Mouse (Mus musculus) myocyte (in vitro differentiated cells): ENCODE data around the gene Lmtk2. TPM values are rescaled to one million over a fixed set of nuclear protein-coding genes. Genes with fewer than 3 reads are reported as not detected.

Source experiments
- H3K27me3 ChIP-seq: one replicate; pipeline ENCODE4 v1.6.1; 2011; ENCODE audit not compliant: control insufficient read depth, insufficient read depth, insufficient read length
- H3K36me3 ChIP-seq: one replicate; pipeline ENCODE4 v1.6.1; 2011; ENCODE audit not compliant: control insufficient read depth, insufficient read depth
- H3K4me2 ChIP-seq: one replicate; pipeline ENCODE4 v1.6.1; 2011; ENCODE audit warnings: low read depth, control low read depth
- H3K4me3 ChIP-seq: one replicate; pipeline ENCODE4 v1.5.1; 2011; ENCODE audit warnings: mild to moderate bottlenecking, control low read depth, moderate library complexity
- H3K79me2 ChIP-seq: one replicate; pipeline ENCODE4 v1.6.1; 2011; ENCODE audit not compliant: control insufficient read depth, insufficient read depth
- H3ac ChIP-seq: one replicate; pipeline ENCODE4 v1.6.1; 2011; ENCODE audit not compliant: control insufficient read depth, insufficient read length
- CEBPB ChIP-seq: IDR thresholded peaks from 2 replicates; pipeline ENCODE4 v1.6.1; 2011; ENCODE audit warnings: mild to moderate bottlenecking, moderate library complexity; ENCODE audit not compliant: poor library complexity, insufficient read depth, severe bottlenecking
- E2F4 ChIP-seq: IDR thresholded peaks from one replicate; pipeline ENCODE4 v1.6.1; 2011; ENCODE audit warnings: mild to moderate bottlenecking, control low read depth, moderate library complexity; ENCODE audit not compliant: insufficient read depth
- MAX ChIP-seq: IDR thresholded peaks from one replicate; pipeline ENCODE4 v1.6.1; 2011; ENCODE audit warnings: low read depth, mild to moderate bottlenecking, control low read depth
- MYOD1 ChIP-seq, 3 experiments: IDR thresholded peaks; one replicate each; pipeline ENCODE4 v1.6.1; 2011; ENCODE audit warnings: control low read depth in 2 of 3, low read depth in 2 of 3, mild to moderate bottlenecking in 2 of 3, moderate library complexity in 1 of 3; ENCODE audit not compliant: insufficient read length in 2 of 3, control insufficient read depth in 1 of 3
- MYOG ChIP-seq, 3 experiments: IDR thresholded peaks; one replicate each; pipeline ENCODE4 v1.6.1; 2011; ENCODE audit warnings: control low read depth in 2 of 3, low read depth in 2 of 3, mild to moderate bottlenecking in 2 of 3; ENCODE audit not compliant: insufficient read length in 2 of 3, control insufficient read depth in 1 of 3, insufficient read depth in 1 of 3
- POLR2A ChIP-seq: IDR thresholded peaks from one replicate; pipeline ENCODE4 v1.6.1; 2011; ENCODE audit warnings: low read depth, mild to moderate bottlenecking, control low read depth, moderate library complexity; ENCODE audit not compliant: insufficient read length
- POLR2AphosphoS2 ChIP-seq: IDR thresholded peaks from one replicate; pipeline ENCODE4 v1.6.1; 2011; ENCODE audit warnings: low read depth, control low read depth; ENCODE audit not compliant: insufficient read length
- REST ChIP-seq: IDR thresholded peaks from one replicate; pipeline ENCODE4 v1.6.1; 2011; ENCODE audit warnings: mild to moderate bottlenecking, control low read depth, moderate library complexity; ENCODE audit not compliant: insufficient read depth, insufficient read length
- SRF ChIP-seq: IDR thresholded peaks from one replicate; pipeline ENCODE4 v1.6.1; 2011; ENCODE audit warnings: low read depth; ENCODE audit not compliant: control insufficient read depth, insufficient read length
- TCF12 ChIP-seq: IDR thresholded peaks from one replicate; pipeline ENCODE4 v1.6.1; 2011; ENCODE audit warnings: mild to moderate bottlenecking, control low read depth; ENCODE audit not compliant: poor library complexity, insufficient read depth, severe bottlenecking
- TCF3 ChIP-seq: IDR thresholded peaks from one replicate; pipeline ENCODE4 v1.6.1; 2011; ENCODE audit warnings: low read depth, control low read depth; ENCODE audit not compliant: insufficient read length
- USF1 ChIP-seq: IDR thresholded peaks from one replicate; pipeline ENCODE4 v1.6.1; 2011; ENCODE audit warnings: low read depth, mild to moderate bottlenecking, control low read depth, moderate library complexity
- polyA plus RNA-seq: library from polyadenylated mRNA; unstranded; fragments of >200 nt; fragmentation: generic; extraction: Trizol; gene quantifications from one replicate; pipeline ENCODE4 v1.2.1, GENCODE M21; 2012; ENCODE audit warnings: missing spikeins

The Lmtk2 gene
- polyA plus RNA-seq, 1 experiment: 4.7 TPM

GRCm38 (mm10) chr5:144112574-144113438 is 12.6 kb downstream of the Lmtk2 start:
- Histone ChIP-seq H3ac (no peak overlapping the region), H3K27me3 (no peaks in the 10 kb centered on the region), H3K4me3 (no peak overlapping the region), H3K4me2 (no peak overlapping the region), H3K79me2 (peaks cover 4% of the 10 kb centered on the region), H3K36me3 (no peaks in the 10 kb centered on the region)
- TF ChIP-seq REST: no peak
- no peak for TF ChIP-seq POLR2A
- no peak for TF ChIP-seq MYOD1 (IDR thresholded peaks at IDR 0.05; ENCODE audit: control insufficient read depth in 1 of 3, insufficient read length in 2 of 3, low read depth in 2 of 3)
- TF ChIP-seq E2F4: no peak
- TF ChIP-seq POLR2AphosphoS2: no peak
- no peak for TF ChIP-seq TCF3
- TF ChIP-seq SRF: no peak
- no peak for TF ChIP-seq TCF12
- TF ChIP-seq MYOG (IDR thresholded peaks at IDR 0.05; ENCODE audit: control insufficient read depth in 1 of 3, insufficient read depth in 1 of 3, insufficient read length in 2 of 3, low read depth in 2 of 3): no peak

DNA sequence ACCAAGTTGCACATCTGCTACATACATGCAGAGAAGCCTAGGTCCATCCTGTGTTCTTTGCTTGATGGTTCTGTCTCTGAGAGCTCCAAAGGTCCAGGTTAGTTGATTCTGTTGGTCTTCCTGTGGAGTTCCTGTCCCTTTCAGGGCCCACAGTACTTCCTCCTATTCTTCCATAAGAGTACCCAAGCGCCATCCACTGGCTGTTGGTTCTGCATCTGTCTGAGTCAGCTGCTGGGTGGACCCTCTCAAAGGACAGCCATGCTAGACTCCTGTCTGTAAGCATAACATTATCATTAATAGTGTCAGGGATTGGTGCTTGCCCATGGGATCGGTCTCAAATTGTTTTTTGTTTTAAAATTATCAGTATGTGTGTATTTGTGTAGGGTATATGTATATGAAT is 13.8 kb downstream of the Lmtk2 start:
- H3K4me3 ChIP-seq: no peak overlapping the region
- H3K4me2 ChIP-seq: no peak overlapping the region
- no peaks in the 10 kb centered on the region for H3K36me3 ChIP-seq
- TF ChIP-seq POLR2A: no peak
- no peak for TF ChIP-seq E2F4
- TF ChIP-seq CEBPB: no peak
- no peak for TF ChIP-seq USF1
- TF ChIP-seq MYOG (IDR thresholded peaks at IDR 0.05; ENCODE audit: control insufficient read depth in 1 of 3, insufficient read depth in 1 of 3, insufficient read length in 2 of 3, low read depth in 2 of 3): no peak
- no peak for TF ChIP-seq MAX
- no peak for TF ChIP-seq POLR2AphosphoS2
- TF ChIP-seq MYOD1 (IDR thresholded peaks at IDR 0.05; ENCODE audit: control insufficient read depth in 1 of 3, insufficient read length in 2 of 3, low read depth in 2 of 3): no peak
- TF ChIP-seq SRF: no peak
- no peak for TF ChIP-seq TCF12
- no peak for TF ChIP-seq TCF3
- no peak overlapping the region for H3ac ChIP-seq
- H3K27me3 ChIP-seq: no peaks in the 10 kb centered on the region
- H3K79me2 ChIP-seq: peaks cover 4% of the 10 kb centered on the region

- Histone ChIP-seq H3K27me3 (no peaks in the 10 kb centered on the region), H3K36me3 (no peaks in the 10 kb centered on the region), H3K4me2 (no peak overlapping the region), H3ac (no peak overlapping the region), H3K79me2 (peaks cover 4% of the 10 kb centered on the region), H3K4me3 (no peak overlapping the region)
- TF ChIP-seq MYOG (IDR thresholded peaks at IDR 0.05; ENCODE audit: control insufficient read depth in 1 of 3, insufficient read depth in 1 of 3, insufficient read length in 2 of 3, low read depth in 2 of 3) (no peak), POLR2AphosphoS2 (no peak), E2F4 (no peak), USF1 (no peak), MAX (no peak), POLR2A (no peak), CEBPB (no peak), TCF12 (no peak), MYOD1 (IDR thresholded peaks at IDR 0.05; ENCODE audit: control insufficient read depth in 1 of 3, insufficient read length in 2 of 3, low read depth in 2 of 3) (no peak), TCF3 (no peak), SRF (no peak), REST (no peak)
Measured at GRCm38 (mm10) chr5:144114970-144115627, 14.9 kb downstream of the Lmtk2 start.

- TF ChIP-seq SRF (no peak), POLR2AphosphoS2 (no peak), REST (no peak), TCF3 (no peak), E2F4 (no peak), MYOD1 (IDR thresholded peaks at IDR 0.05; ENCODE audit: control insufficient read depth in 1 of 3, insufficient read length in 2 of 3, low read depth in 2 of 3) (no peak)
- Histone ChIP-seq H3K36me3 (no peaks in the 10 kb centered on the region), H3K27me3 (no peaks in the 10 kb centered on the region), H3ac (no peak overlapping the region), H3K4me2 (no peak overlapping the region), H3K79me2 (peaks cover 3% of the 10 kb centered on the region), H3K4me3 (no peak overlapping the region)
Measured at GRCm38 (mm10) chr5:144115628-144115977, 15.4 kb downstream of the Lmtk2 start.
